Mouse (Mus musculus) forebrain, embryonic 12.5 days (tissue): ENCODE measurements at regions not wholly inside any gene's neighbourhood (a gene's known extent, or its start where the extent isn't known, plus 50 kb on each side); places are given as distances from the start of the nearest gene placed in this dataset.

Source experiments
- ATAC-seq: fragments of 200-750 bp; cut with Nextera tagmentation; 2 replicates; pipeline ENCODE4 v1.8.0; 2017; ENCODE audit warnings: moderate TSS enrichment; ENCODE audit not compliant: low FRiP score
- H3K27ac ChIP-seq: fragments of 300-500 bp; sonication (generic); 2 replicates; pipeline ENCODE4 v1.5.1; 2016; ENCODE audit warnings: mild to moderate bottlenecking
- H3K27me3 ChIP-seq: fragments of 300-500 bp; sonication (generic); 2 replicates; pipeline ENCODE4 v1.6.1; 2016; ENCODE audit warnings: mild to moderate bottlenecking
- H3K36me3 ChIP-seq: fragments of 300-500 bp; sonication (generic); replicated peaks from 2 replicates; pipeline ENCODE4 v1.6.1; 2016; ENCODE audit warnings: mild to moderate bottlenecking
- H3K4me1 ChIP-seq: fragments of 300-500 bp; sonication (generic); 2 replicates; pipeline ENCODE4 v1.6.1; 2016
- H3K4me2 ChIP-seq: fragments of 300-500 bp; sonication (generic); 2 replicates; pipeline ENCODE4 v1.6.1; 2016; ENCODE audit warnings: mild to moderate bottlenecking, moderate library complexity
- H3K4me3 ChIP-seq: fragments of 300-500 bp; sonication (generic); replicated peaks from 2 replicates; pipeline ENCODE4 v1.5.1; 2016; ENCODE audit warnings: mild to moderate bottlenecking
- H3K9ac ChIP-seq: fragments of 300-500 bp; sonication (generic); 2 replicates; pipeline ENCODE4 v1.6.1; 2016; ENCODE audit warnings: mild to moderate bottlenecking
- H3K9me3 ChIP-seq: fragments of 300-500 bp; sonication (generic); 2 replicates; pipeline ENCODE4 v1.6.1; 2016
- WGBS: fragments of 180-500 bp; shearing (Covaris S2); methylation state at CpG from one replicate; pipeline ENCODE4 v1.1.7; 2016; 5-methylcytosine and 5-hydroxymethylcytosine counted together

- WGBS, result 73% methylated on average over 2 of the region's 2 CpGs
- ATAC-seq, result no peak
These were observed 94.4 kb upstream of the Irak1bp1 start for GRCm38 (mm10) chr9:82734959-82735358.

GRCm38 (mm10) chr9:82759979-82760378 is 69.4 kb upstream of the Irak1bp1 start:
- Histone ChIP-seq H3K9ac (no peak overlapping the region), H3K4me2 (no peak overlapping the region), H3K36me3 (no peaks in the 10 kb centered on the region), H3K27ac (no peak overlapping the region), H3K4me1 (no peaks in the 10 kb centered on the region), H3K27me3 (no peaks in the 10 kb centered on the region), H3K4me3 (no peak overlapping the region), H3K9me3 (no peaks in the 10 kb centered on the region)
- ATAC-seq, result no peak
- 95% methylated on average over 5 of the region's 5 CpGs for WGBS

More at GRCm38 (mm10) chr9:82734959-82735358, 94.4 kb upstream of the Irak1bp1 start:
- no peaks in the 10 kb centered on the region for H3K4me1 ChIP-seq
- no peaks in the 10 kb centered on the region for H3K36me3 ChIP-seq
- H3K27ac ChIP-seq, result no peak overlapping the region
- no peak overlapping the region for H3K9ac ChIP-seq
- no peak overlapping the region for H3K4me2 ChIP-seq
- 0 out of 2 replicates have a peak, but pooled peaks cover 4% of the 10 kb centered on the region for H3K9me3 ChIP-seq
- no peak overlapping the region for H3K4me3 ChIP-seq
- H3K27me3 ChIP-seq, result no peaks in the 10 kb centered on the region

GRCm38 (mm10) chr9:82760682-82761468 is 68.5 kb upstream of the Irak1bp1 start:
- Histone ChIP-seq H3K27ac (no peak overlapping the region), H3K9me3 (no peaks in the 10 kb centered on the region), H3K27me3 (no peaks in the 10 kb centered on the region), H3K4me3 (no peak overlapping the region), H3K4me2 (no peak overlapping the region), H3K36me3 (no peaks in the 10 kb centered on the region), H3K9ac (no peak overlapping the region), H3K4me1 (no peaks in the 10 kb centered on the region)
- 89% methylated on average over 9 of the region's 9 CpGs for WGBS
- ATAC-seq, result no peak

- 88% methylated on average over 1 of the region's 1 CpGs for WGBS
These were observed 65.7 kb upstream of the Irak1bp1 start for GRCm38 (mm10) chr9:82763651-82764050.

More at GRCm38 (mm10) chr9:82763651-82764050, 65.7 kb upstream of the Irak1bp1 start:
- Histone ChIP-seq H3K27me3 (no peaks in the 10 kb centered on the region), H3K4me3 (no peak overlapping the region), H3K9ac (no peak overlapping the region), H3K36me3 (no peaks in the 10 kb centered on the region), H3K4me2 (no peak overlapping the region), H3K9me3 (no peaks in the 10 kb centered on the region), H3K27ac (no peak overlapping the region), H3K4me1 (no peaks in the 10 kb centered on the region)
- no peak for ATAC-seq
